Mouse (Mus musculus) gonadal fat pad, adult 2 months (tissue): Measurements from ENCODE around the gene Olfr995. TPM values are rescaled to one million over a fixed set of nuclear protein-coding genes. Genes with fewer than 3 reads are reported as not detected.
A peak's percentile ranks its signal among the peaks of the same experiment; 100 is the strongest.

Experiments used
- DNase-seq: peaks from one replicate; pipeline ENCODE4 v3.0.0-alpha.2; 2012; ENCODE audit warnings: low read depth
- polyA plus RNA-seq: library from polyadenylated mRNA; depleted of rRNA; stranded (reverse); fragments of >200 nt; gene quantifications from 2 replicates; pipeline ENCODE4 v1.2.3, GENCODE M21; 2012; rRNA removed

Olfr995 gene
- polyA plus RNA-seq, result not detected in 2 replicates

- DNase-seq, result no peak
Measured at GRCm38 (mm10) chr2:85443539-85443938, at the start of gene Olfr995. Gene Olfr995 (minus strand): TSS chr2:85443639.

- DNase-seq, result no peak
Measured at GRCm38 (mm10) chr2:85490396-85490795, 47.0 kb upstream of the Olfr995 start.

- peak; percentile 86 for DNase-seq
Measured at GRCm38 (mm10) chr2:85466801-85467325, 23.4 kb upstream of the Olfr995 start.

- no peak for DNase-seq
Measured at GRCm38 (mm10) chr2:85442546-85442945, 893 bp downstream of the Olfr995 start.

- no peak for DNase-seq
Measured at GRCm38 (mm10) chr2:85436351-85436750, 7.1 kb downstream of the Olfr995 start, which contains the start of gene Olfr994. Gene Olfr994 (minus strand): TSS chr2:85436451.

GRCm38 (mm10) chr2:85425893-85426292 is 17.5 kb downstream of the Olfr995 start:
- no peak for DNase-seq

GRCm38 (mm10) chr2:85414777-85415176 is 28.7 kb downstream of the Olfr995 start, which contains the start of gene Olfr993:
Gene Olfr993 (minus strand): TSS chr2:85414877.
- DNase-seq, result no peak

GRCm38 (mm10) chr2:85409369-85409768 is 34.1 kb downstream of the Olfr995 start, which contains the start of gene Olfr992:
Gene Olfr992 (minus strand): TSS chr2:85409469.
- no peak for DNase-seq

Other genes starting within 250 kb of the Olfr995 start
- 0.20 and 0.38 TPM in 2 replicates for gene Lrrc55, start 246.4 kb downstream of the Olfr995 start, polyA plus RNA-seq
- gene Olfr987, start 104.3 kb downstream of the Olfr995 start, polyA plus RNA-seq, result not detected in 2 replicates
- gene Olfr988, start 80.4 kb downstream of the Olfr995 start, polyA plus RNA-seq, result not detected in 2 replicates
- gene Olfr992, start 34.2 kb downstream of the Olfr995 start, polyA plus RNA-seq, result not detected in 2 replicates
- gene Olfr993, start 28.8 kb downstream of the Olfr995 start, polyA plus RNA-seq, result not detected in 2 replicates
- gene Olfr994, start 7.2 kb downstream of the Olfr995 start, polyA plus RNA-seq, result not detected in 2 replicates
- not detected in 2 replicates for gene 4833423E24Rik, start 75.4 kb upstream of the Olfr995 start, polyA plus RNA-seq
- not detected in 2 replicates for gene Olfr996, start 135.6 kb upstream of the Olfr995 start, polyA plus RNA-seq
- gene Olfr998, start 145.3 kb upstream of the Olfr995 start, polyA plus RNA-seq, result not detected in 2 replicates
- not detected in 2 replicates for gene Olfr1000, start 168.3 kb upstream of the Olfr995 start, polyA plus RNA-seq
- not detected in 2 replicates for gene Olfr1002, start 207.1 kb upstream of the Olfr995 start, polyA plus RNA-seq
- gene Olfr154, start 220.8 kb upstream of the Olfr995 start, polyA plus RNA-seq, result not detected in 2 replicates
- not detected in 2 replicates for gene Olfr1006, start 235.1 kb upstream of the Olfr995 start, polyA plus RNA-seq
- not detected in 2 replicates for gene Olfr1008, start 245.8 kb upstream of the Olfr995 start, polyA plus RNA-seq